Mouse (Mus musculus): ENCODE results near the gene Notum.

DNA sequence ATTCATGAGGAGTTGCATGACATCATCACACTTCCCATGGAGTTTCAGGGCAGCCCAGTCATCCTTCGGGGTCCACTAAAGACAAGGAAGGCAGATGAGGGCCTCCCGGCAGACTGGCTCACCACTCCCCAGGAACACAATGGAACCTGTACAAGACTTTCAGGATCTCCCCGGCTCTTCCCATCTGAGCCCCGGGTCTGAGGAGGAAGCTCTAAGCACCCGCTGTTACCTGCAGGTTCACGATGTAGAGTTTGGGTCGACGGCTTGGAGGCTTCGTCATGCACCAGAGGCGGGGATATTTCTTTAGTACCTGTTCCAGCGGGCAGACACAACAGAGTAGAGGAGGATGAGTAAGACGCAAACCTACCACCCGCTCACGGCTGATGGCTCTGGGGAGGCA is 40.8 kb downstream of the Notum start:
- TF ChIP-seq CTCF (IDR thresholded peaks at IDR 0.05; ENCODE audit: control insufficient read depth, insufficient read depth, insufficient read length) (no peak), MYOG (IDR thresholded peaks at IDR 0.05; ENCODE audit: control insufficient read depth, extremely low read depth, insufficient read length) (no peak)
